Mouse (Mus musculus) 416B (cell line): Measurements from ENCODE around the gene Zcchc14.

ENCODE experiments used
- DNase-seq: peaks from one replicate; pipeline ENCODE4 v3.0.0; 2011; ENCODE audit warnings: low read depth

The Zcchc14 gene

GRCm38 (mm10) chr8:121585159-121585825 lies 67.4 kb downstream of the Zcchc14 start:
- peak; percentile 100 for DNase-seq

GRCm38 (mm10) chr8:121584730-121585129 lies 68.0 kb downstream of the Zcchc14 start:
- DNase-seq: peak; percentile 44

GRCm38 (mm10) chr8:121583653-121584052 lies 69.0 kb downstream of the Zcchc14 start:
- DNase-seq: no peak

- no peak for DNase-seq
Measured at GRCm38 (mm10) chr8:121580465-121580864, 72.2 kb downstream of the Zcchc14 start.

GRCm38 (mm10) chr8:121578676-121579451 lies 73.8 kb downstream of the Zcchc14 start, which contains the start of gene Fbxo31:
Fbxo31 (minus strand) TSS chr8:121578806.
- DNase-seq: peak; percentile 99

GRCm38 (mm10) chr8:121577751-121578675 lies 74.7 kb downstream of the Zcchc14 start:
- peak; percentile 50 for DNase-seq

GRCm38 (mm10) chr8:121575661-121576060 lies 77.0 kb downstream of the Zcchc14 start:
- no peak for DNase-seq

GRCm38 (mm10) chr8:121573275-121573674 lies 79.4 kb downstream of the Zcchc14 start:
- DNase-seq: peak; percentile 96

- DNase-seq: no peak
Measured at GRCm38 (mm10) chr8:121572121-121572520, 80.6 kb downstream of the Zcchc14 start.

GRCm38 (mm10) chr8:121570801-121571200 lies 81.9 kb downstream of the Zcchc14 start:
- peak; percentile 74 for DNase-seq

- peak; percentile 99 for DNase-seq
Measured at GRCm38 (mm10) chr8:121570335-121570734, 82.4 kb downstream of the Zcchc14 start.

GRCm38 (mm10) chr8:121568321-121568720 lies 84.4 kb downstream of the Zcchc14 start:
- peak; percentile 91 for DNase-seq

GRCm38 (mm10) chr8:121563701-121564100 lies 89.0 kb downstream of the Zcchc14 start:
- no peak for DNase-seq

- DNase-seq: no peak
Measured at GRCm38 (mm10) chr8:121562941-121563351, 89.8 kb downstream of the Zcchc14 start.

GRCm38 (mm10) chr8:121561636-121562345 lies 90.9 kb downstream of the Zcchc14 start:
- no peak for DNase-seq

GRCm38 (mm10) chr8:121560432-121561100 lies 92.1 kb downstream of the Zcchc14 start:
- DNase-seq: no peak

GRCm38 (mm10) chr8:121559801-121560200 lies 92.9 kb downstream of the Zcchc14 start:
- DNase-seq: no peak

- no peak for DNase-seq
Measured at GRCm38 (mm10) chr8:121558538-121558937, 94.2 kb downstream of the Zcchc14 start.

- no peak for DNase-seq
Measured at GRCm38 (mm10) chr8:121557746-121558145, 95.0 kb downstream of the Zcchc14 start.

- DNase-seq: no peak
Measured at GRCm38 (mm10) chr8:121553831-121554475, 98.7 kb downstream of the Zcchc14 start.
